Mouse (Mus musculus) left cerebral cortex, postnatal 4 days (tissue): ENCODE results near the gene Nog. TPM values are rescaled to one million over a fixed set of nuclear protein-coding genes. Genes with fewer than 3 reads are reported as not detected.

Experiments
- DNase-seq: peaks from one replicate; pipeline ENCODE4 v3.0.0-alpha.2; 2022
- intact Hi-C: fragments of 180-260 bp; cut with DNase I; formaldehyde crosslinking; loops from one replicate; pipeline ENCODE4 v1.15.1; 2025
- total RNA-seq, 2 experiments: library from RNA; stranded (reverse); gene quantifications; 2 replicates each; pipeline ENCODE4 v1.2.3; 2021

Nog gene
- total RNA-seq, 2 experiments from 2014 or later: 7.1 to 8.1 TPM

- intact Hi-C loops: no loop called here
- no peak for DNase-seq
These were observed 4.6 kb downstream of the Nog start for GRCm38 (mm10) chr11:89297521-89297920.

GRCm38 (mm10) chr11:89269809-89270361 is 32.2 kb downstream of the Nog start:
- intact Hi-C loops: no loop called here
- no peak for DNase-seq

GRCm38 (mm10) chr11:89267520-89267919 is 34.6 kb downstream of the Nog start:
- no peak for DNase-seq
- intact Hi-C loops: no loop called here

DNA sequence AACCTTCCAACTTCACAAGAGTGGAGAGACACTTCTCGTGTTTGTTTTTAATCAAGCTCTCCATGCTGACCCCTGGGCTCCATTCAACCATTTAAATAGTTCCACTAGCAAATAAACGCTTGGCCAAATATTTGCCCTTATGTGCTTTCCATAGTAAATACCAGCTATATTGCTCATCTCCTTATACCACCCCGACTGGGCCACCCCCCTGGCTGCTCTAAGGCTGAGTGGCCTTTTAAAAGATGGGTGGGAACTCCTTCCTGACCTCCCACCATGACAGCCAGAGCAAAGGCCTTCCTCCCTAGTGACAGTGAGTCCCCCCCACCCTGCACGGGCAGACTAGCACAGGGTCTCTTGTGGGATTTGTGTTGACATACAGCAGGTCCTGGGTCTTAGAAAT is 37.1 kb downstream of the Nog start:
- intact Hi-C loops: no loop called here
- no peak for DNase-seq

DNA sequence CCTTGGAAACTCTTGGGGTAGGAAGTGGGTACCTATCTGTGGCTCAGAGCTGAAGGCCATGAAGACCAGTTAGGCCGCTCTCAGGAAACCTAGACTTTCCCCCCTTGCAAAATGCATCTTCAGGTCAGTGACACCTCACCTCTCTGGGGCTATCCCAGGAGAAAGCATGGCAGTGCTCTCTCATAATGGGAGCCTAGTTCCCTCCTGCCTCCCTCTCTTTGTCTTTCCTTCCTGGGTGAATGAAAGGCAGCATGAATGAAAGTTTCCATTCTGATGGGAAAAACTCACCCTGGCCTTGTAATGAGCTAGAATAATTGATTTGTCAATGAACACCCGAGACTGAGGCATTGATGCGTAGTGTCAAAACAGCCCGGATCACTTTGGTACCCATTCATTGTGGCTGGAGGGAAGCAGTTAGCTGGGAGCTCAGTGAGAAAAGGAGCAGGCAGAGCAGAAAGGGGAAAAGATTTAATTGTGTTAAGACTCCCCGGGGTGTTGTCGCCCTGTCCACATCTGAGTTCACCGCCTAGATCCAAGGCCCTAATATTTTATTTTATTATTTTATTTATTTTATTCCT is 42.7 kb downstream of the Nog start:
- intact Hi-C loops: no loop called here
- no peak for DNase-seq

GRCm38 (mm10) chr11:89257893-89258292 is 44.2 kb downstream of the Nog start:
- intact Hi-C loops: no loop called here
- DNase-seq: peak; percentile 29

- intact Hi-C loops: no loop called here
- DNase-seq: no peak
These were observed 48.2 kb downstream of the Nog start for GRCm38 (mm10) chr11:89253973-89254372.

Other genes with a start within 250 kb of the Nog start
- 10 to 100 TPM; 31.6 to 33.7 TPM for gene Dgke, start 235.5 kb downstream of the Nog start, total RNA-seq
- not detected for gene Gm525, start 228.5 kb downstream of the Nog start, total RNA-seq